Comparison of ENCODE assay signal across 14 mouse cellular contexts in the genomic region with DNA sequence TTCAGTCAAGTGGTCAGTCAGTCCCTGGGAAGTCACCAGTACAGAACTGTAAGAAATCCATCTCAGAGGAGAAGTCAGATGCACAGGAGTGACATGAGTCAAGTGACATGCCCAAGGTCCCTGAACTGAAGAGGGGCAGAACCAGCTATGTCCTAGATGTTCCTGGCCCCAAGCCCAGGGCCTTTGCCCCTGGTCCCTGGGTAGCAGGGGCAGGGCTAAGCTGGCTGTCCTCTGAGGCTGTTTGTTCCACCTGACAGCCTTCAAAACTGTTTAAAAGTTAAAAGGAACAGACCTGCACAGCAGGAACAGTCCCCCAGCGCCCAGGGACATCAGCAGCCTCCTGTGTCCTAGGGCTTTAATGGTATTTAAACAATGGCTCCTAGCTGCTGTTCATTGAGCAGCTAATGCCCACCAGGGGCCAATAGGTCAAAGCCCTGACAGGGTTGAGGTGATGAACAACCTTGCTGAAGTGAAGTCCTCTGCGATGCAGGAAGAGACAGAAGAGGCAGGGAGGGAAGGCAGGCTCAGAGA. TPM values are rescaled to one million over a fixed set of nuclear protein-coding genes. Genes with fewer than 3 reads are reported as not detected.
DNase-seq lines count a peak whose midpoint lies in the region; ATAC-seq and TF ChIP-seq lines count a peak whose summit lies in the region.
"Had no signal": no experiment of that assay in that cellular context is flagged by ENCODE, and none has a peak within 500 bp of the region (broad histone marks: within the 10 kb centered on the region; RNA-seq: fewer than 3 reads in every experiment).

No protein-coding gene starts in this region.

- TF ChIP-seq EP300 in heart, adult 2 months (IDR thresholded peaks at IDR 0.05; ENCODE audit: insufficient read depth, low read depth, low read length) = no peak

- intact Hi-C loops in heart, adult 2 months (cut with DNase I) = no loop called here

- no peak overlapping the region for H3K4me3 ChIP-seq in liver, embryonic 15.5 days (replicated peaks)
- no peak overlapping the region for H3K4me3 ChIP-seq in embryonic facial prominence, embryonic 12.5 days
- no peak overlapping the region for H3K4me3 ChIP-seq in kidney, postnatal 0 days (replicated peaks; ENCODE audit: low read depth, low read length)
- no peak overlapping the region for H3K4me3 ChIP-seq in neural tube, embryonic 11.5 days (ENCODE audit: low read depth, low read length)
- H3K4me3 ChIP-seq in heart, adult 2 months = no peak overlapping the region
- H3K4me3 ChIP-seq: heart, embryonic 10.5 days; hindbrain, embryonic 15.5 days; megakaryocyte, embryonic 14.5 days had no signal

- TF ChIP-seq CTCF in kidney, postnatal 0 days (IDR thresholded peaks at IDR 0.05; ENCODE audit: low read depth) = no peak
- TF ChIP-seq CTCF in heart, adult 2 months (IDR thresholded peaks at IDR 0.05) = no peak

- ATAC-seq in liver, embryonic 15.5 days (ENCODE audit: insufficient read depth) = peak; percentile 47; the same call in 1 of the 2 replicates
- no peak for ATAC-seq in embryonic facial prominence, embryonic 12.5 days (ENCODE audit: insufficient number of reproducible peaks, insufficient read depth, low FRiP score, low TSS enrichment)
- ATAC-seq in kidney, postnatal 0 days (replicated peaks; ENCODE audit: low FRiP score, low read depth) = peak; percentile 72
- no peak for ATAC-seq in neural tube, embryonic 11.5 days (ENCODE audit: insufficient read depth, low FRiP score, low TSS enrichment)

- no peak overlapping the region for H3K9ac ChIP-seq in liver, embryonic 15.5 days
- H3K9ac ChIP-seq in embryonic facial prominence, embryonic 12.5 days = no peak overlapping the region
- no peak overlapping the region for H3K9ac ChIP-seq in kidney, postnatal 0 days (ENCODE audit: low read depth, low read length)
- H3K9ac ChIP-seq in neural tube, embryonic 11.5 days (ENCODE audit: low read length) = no peak overlapping the region
- H3K9ac ChIP-seq in heart, adult 2 months (ENCODE audit: low read depth, low read length) = no peak overlapping the region
- H3K9ac ChIP-seq: hindbrain, embryonic 15.5 days had no signal

- H3K36me3 ChIP-seq in liver, embryonic 15.5 days (replicated peaks) = no peaks in the 10 kb centered on the region
- H3K36me3 ChIP-seq in embryonic facial prominence, embryonic 12.5 days = no peaks in the 10 kb centered on the region
- H3K36me3 ChIP-seq in kidney, postnatal 0 days (ENCODE audit: insufficient read depth, low read length) = no peaks in the 10 kb centered on the region
- H3K36me3 ChIP-seq in neural tube, embryonic 11.5 days (ENCODE audit: control insufficient read depth, insufficient read depth, low read length) = no peaks in the 10 kb centered on the region
- no peaks in the 10 kb centered on the region for H3K36me3 ChIP-seq in heart, adult 2 months (ENCODE audit: control insufficient read depth, insufficient read depth, low read length)
- H3K36me3 ChIP-seq: G1E; heart, embryonic 10.5 days; hindbrain, embryonic 15.5 days had no signal

- peak overlapping the region; percentile 72 for H3K27ac ChIP-seq in liver, embryonic 15.5 days (replicated peaks)
- H3K27ac ChIP-seq in embryonic facial prominence, embryonic 12.5 days = peak overlapping the region; percentile 52
- H3K27ac ChIP-seq in kidney, postnatal 0 days = peak overlapping the region; percentile 60; the same call in 1 of the 2 replicates
- H3K27ac ChIP-seq in neural tube, embryonic 11.5 days (ENCODE audit: low read depth, low read length) = no peak overlapping the region
- no peak overlapping the region for H3K27ac ChIP-seq in heart, adult 2 months
- H3K27ac ChIP-seq: heart, embryonic 10.5 days; hindbrain, embryonic 15.5 days had no signal

- H3K4me2 ChIP-seq in liver, embryonic 15.5 days = no peak overlapping the region
- no peak overlapping the region for H3K4me2 ChIP-seq in embryonic facial prominence, embryonic 12.5 days (replicated peaks)
- no peak overlapping the region for H3K4me2 ChIP-seq in kidney, postnatal 0 days (ENCODE audit: low read length)
- no peak overlapping the region for H3K4me2 ChIP-seq in neural tube, embryonic 11.5 days (ENCODE audit: low read depth)
- H3K4me2 ChIP-seq: hindbrain, embryonic 15.5 days had no signal

- TF ChIP-seq POLR2A in heart, adult 2 months (IDR thresholded peaks at IDR 0.05; ENCODE audit: insufficient read depth, low read depth, low read length) = no peak

- WGBS in liver, embryonic 15.5 days (ENCODE audit: insufficient replicate concordance) = 32% methylated on average over 2 of the region's 2 CpGs
- WGBS in embryonic facial prominence, embryonic 12.5 days = 23% methylated on average over 2 of the region's 2 CpGs
- WGBS in kidney, postnatal 0 days = 33% methylated on average over 2 of the region's 2 CpGs
- 0% methylated on average over 2 of the region's 2 CpGs for WGBS in neural tube, embryonic 11.5 days
- 78% methylated on average over 2 of the region's 2 CpGs for WGBS in heart, adult 2 months

- no peaks in the 10 kb centered on the region for H3K9me3 ChIP-seq in liver, embryonic 15.5 days (replicated peaks)
- no peaks in the 10 kb centered on the region for H3K9me3 ChIP-seq in embryonic facial prominence, embryonic 12.5 days
- no peaks in the 10 kb centered on the region for H3K9me3 ChIP-seq in kidney, postnatal 0 days (replicated peaks; ENCODE audit: low read length)
- no peaks in the 10 kb centered on the region for H3K9me3 ChIP-seq in neural tube, embryonic 11.5 days (ENCODE audit: control insufficient read depth, low read length)
- H3K9me3 ChIP-seq: G1E; heart, embryonic 10.5 days; hindbrain, embryonic 15.5 days; megakaryocyte, embryonic 14.5 days had no signal

- no peaks in the 10 kb centered on the region for H3K79me2 ChIP-seq in heart, adult 2 months (replicated peaks; ENCODE audit: control insufficient read depth, insufficient read depth, low read length)

- DNase-seq in liver = no peak
- no peak for DNase-seq in kidney, postnatal 0 days (ENCODE audit: low spot score)
- DNase-seq in neural tube, embryonic 11.5 days (ENCODE audit: low spot score) = peak; percentile 32
- DNase-seq in Muller cell, postnatal 12 days (ENCODE audit: inconsistent ontology term) = no peak
- DNase-seq in heart, adult 2 months = no peak
- DNase-seq: cerebellum, adult 9-10 months; layer of hippocampus, adult 9-11 months; right cerebral cortex, postnatal 4 days had no signal

- H3K4me1 ChIP-seq in liver, embryonic 15.5 days (replicated peaks) = peaks cover 33% of the 10 kb centered on the region
- peaks cover 14% of the 10 kb centered on the region for H3K4me1 ChIP-seq in embryonic facial prominence, embryonic 12.5 days
- 0 out of 2 replicates have a peak, but pooled peaks cover 4% of the 10 kb centered on the region for H3K4me1 ChIP-seq in kidney, postnatal 0 days (replicated peaks; ENCODE audit: insufficient read depth, low read length)
- no peaks in the 10 kb centered on the region; the same call in 1 of the 2 replicates for H3K4me1 ChIP-seq in neural tube, embryonic 11.5 days (ENCODE audit: control insufficient read depth, insufficient read depth, low read length)
- H3K4me1 ChIP-seq in heart, adult 2 months (ENCODE audit: control insufficient read depth, insufficient read depth, low read length) = peaks cover 13% of the 10 kb centered on the region

- peaks cover 64% of the 10 kb centered on the region for H3K27me3 ChIP-seq in liver, embryonic 15.5 days
- H3K27me3 ChIP-seq in embryonic facial prominence, embryonic 12.5 days = no peaks in the 10 kb centered on the region
- no peaks in the 10 kb centered on the region for H3K27me3 ChIP-seq in kidney, postnatal 0 days (ENCODE audit: insufficient read depth, low read length)
- no peaks in the 10 kb centered on the region for H3K27me3 ChIP-seq in neural tube, embryonic 11.5 days (ENCODE audit: control insufficient read depth, insufficient read depth, low read length)
- H3K27me3 ChIP-seq in heart, adult 2 months (ENCODE audit: control insufficient read depth, insufficient read depth, low read length) = no peaks in the 10 kb centered on the region
- H3K27me3 ChIP-seq: hindbrain, embryonic 15.5 days had no signal

RNA-seq across cellular contexts. Expression of gene Alpl, which starts 22.8 kb away (rescaled TPM):
- 9.7 and 12.0 TPM in 2 replicates for polyA plus RNA-seq in liver, embryonic 15.5 days (2015; fragmentation: Nextera tagmentation; extraction: Ambion mirVana)
- 23.0 and 23.7 TPM in 2 replicates for polyA plus RNA-seq in embryonic facial prominence, embryonic 12.5 days (2016; fragmentation: Nextera tagmentation; extraction: Ambion mirVana)
- polyA plus RNA-seq in kidney, postnatal 0 days (2015; fragmentation: Nextera tagmentation; extraction: Ambion mirVana) = 34.3 and 37.5 TPM in 2 replicates
- polyA plus RNA-seq in neural tube, embryonic 11.5 days (2014; fragmentation: Nextera tagmentation; extraction: Ambion mirVana) = 8.2 and 12.3 TPM in 2 replicates
- 10 to 100 TPM; 55.6 to 64.8 TPM for total RNA-seq in heart, adult 2 months (2021)
- polyA plus RNA-seq in heart, adult 2 months (2012; rRNA removed) = 33.2 and 47.8 TPM in 2 replicates
- total RNA-seq: G1E had no signal
- polyA plus RNA-seq: G1E had no signal

Comparison
In these comparisons a context has a peak if more than half of its experiments do, and no peak if none do; other contexts are left out.
1. ATAC-seq: peak in liver, embryonic 15.5 days (single experiment) and kidney, postnatal 0 days (single experiment); none in embryonic facial prominence, embryonic 12.5 days (single experiment) and neural tube, embryonic 11.5 days (single experiment).
2. H3K27ac ChIP-seq: peak in liver, embryonic 15.5 days (single experiment), embryonic facial prominence, embryonic 12.5 days (single experiment) and kidney, postnatal 0 days (single experiment); none in neural tube, embryonic 11.5 days (single experiment) and heart, adult 2 months (single experiment).